ENCODE assay signal across 15 mouse cellular contexts in the genomic region with DNA sequence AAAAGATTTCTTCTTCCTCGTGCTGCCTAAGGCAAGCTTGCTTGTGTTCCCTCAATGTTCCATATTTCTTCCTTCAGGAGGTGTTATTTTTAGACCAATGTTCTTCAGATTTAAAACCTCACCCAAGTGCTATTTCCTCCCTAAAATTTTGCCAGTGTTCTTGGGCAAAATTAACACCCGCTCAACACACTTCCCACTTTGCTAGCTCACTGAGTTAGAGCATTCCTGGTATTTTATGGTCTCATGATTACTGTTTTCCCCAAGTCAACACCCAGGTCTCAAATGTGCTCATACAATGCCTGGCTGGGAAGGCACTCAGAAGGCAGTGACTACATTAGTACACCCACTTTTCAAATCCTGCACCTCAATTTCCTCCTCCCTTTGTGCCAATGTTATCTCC. TPM values are rescaled to one million over a fixed set of nuclear protein-coding genes. Genes with fewer than 3 reads are reported as not detected.
"Had no signal": no experiment of that assay in that cellular context is flagged by ENCODE, and none has a peak within 500 bp of the region (broad histone marks: within the 10 kb centered on the region; RNA-seq: fewer than 3 reads in every experiment).

No protein-coding gene starts in this region.

- DNase-seq: kidney, adult 8-10 months; kidney, postnatal 36 days; layer of hippocampus, adult 9-11 months; layer of hippocampus, postnatal 36 days; lung, embryonic 14.5 days; lung, postnatal 10 days; lung, postnatal 4 days; thymus, adult 18-20 months; thymus, postnatal 14 days had no signal

- H3K4me3 ChIP-seq: limb, embryonic 15.5 days; liver, embryonic 12.5 days; midbrain, embryonic 10.5 days; neural tube, embryonic 13.5 days had no signal

- H3K27ac ChIP-seq: limb, embryonic 15.5 days; liver, embryonic 12.5 days; midbrain, embryonic 10.5 days; neural tube, embryonic 13.5 days; stomach, postnatal 0 days had no signal

RNA-seq across cellular contexts. Expression of a gene that starts 27.9 kb away (rescaled TPM):
- total RNA-seq: megakaryocyte, adult 5-6 weeks had no signal

RNA-seq across cellular contexts. Expression of a gene that starts 44.0 kb away (rescaled TPM):
- total RNA-seq: megakaryocyte, adult 5-6 weeks had no signal
